In the genomic region with DNA sequence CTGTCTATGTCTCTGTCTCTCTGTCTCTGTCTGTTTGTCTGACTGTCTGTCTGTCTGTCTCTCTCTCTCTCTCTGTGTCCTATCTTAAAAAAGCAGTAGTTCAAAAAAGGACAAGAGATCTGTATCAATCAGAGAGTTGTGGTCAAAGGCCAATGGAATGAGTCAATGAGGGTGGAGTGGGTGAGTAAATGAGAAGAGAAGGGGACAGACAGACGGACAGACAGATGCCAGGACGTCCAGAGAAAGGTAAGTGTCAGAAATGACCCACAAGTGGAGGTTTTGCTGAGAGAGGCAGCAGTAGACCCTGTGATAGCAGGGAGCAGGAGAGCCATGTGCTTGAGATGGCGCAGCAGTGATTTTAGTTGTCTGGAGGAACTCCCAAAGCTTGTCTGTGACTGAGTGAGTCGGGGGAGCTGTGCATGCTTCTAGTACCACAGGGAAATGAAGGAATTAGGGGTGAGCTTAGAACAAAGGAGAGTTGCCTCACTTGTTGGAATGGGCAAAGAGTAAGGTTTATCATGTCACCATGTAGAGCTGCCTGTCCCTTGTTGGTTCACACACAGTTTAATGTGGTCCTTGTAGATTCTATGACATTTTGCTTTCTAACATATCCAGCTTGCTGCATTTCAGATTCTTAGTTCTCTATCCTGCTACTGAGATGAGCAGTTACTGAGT, we compare ENCODE assay signal across 12 mouse cellular contexts. TPM values are rescaled to one million over a fixed set of nuclear protein-coding genes. Genes with fewer than 3 reads are reported as not detected.
DNase-seq lines count a peak whose midpoint lies in the region; ATAC-seq and TF ChIP-seq lines count a peak whose summit lies in the region.
"Had no signal": no experiment of that assay in that cellular context is flagged by ENCODE, and none has a peak within 500 bp of the region (broad histone marks: within the 10 kb centered on the region; RNA-seq: fewer than 3 reads in every experiment).

No protein-coding gene starts in this region.

- ATAC-seq in intestine, embryonic 14.5 days (replicated peaks; ENCODE audit: low FRiP score, low TSS enrichment, low read depth): no peak

- H3K27me3 ChIP-seq in intestine, embryonic 14.5 days (replicated peaks; ENCODE audit: control insufficient read depth, insufficient read depth, low read length): no peaks in the 10 kb centered on the region

- no peak for TF ChIP-seq CTCF in layer of hippocampus, adult 2 months (conservative IDR thresholded peaks at IDR 0.05)

- no peak for DNase-seq in layer of hippocampus, adult 2 months (ENCODE audit: low spot score in 2 of 2)
- DNase-seq in layer of hippocampus, adult 11-12 months (ENCODE audit: low spot score): no peak
- DNase-seq in 3134 (ENCODE audit: extremely low read depth, insufficient read length, low spot score) (peak; percentile 5), 416B (ENCODE audit: low read depth) (peak; percentile 59)
- DNase-seq in intestine, embryonic 14.5 days (ENCODE audit: low spot score): no peak
- no peak for DNase-seq in gastrocnemius, postnatal 25 days
- DNase-seq in right cerebral cortex, postnatal 36 days (ENCODE audit: low spot score in 2 of 2): no peak
- no peak for DNase-seq in adrenal gland, postnatal 10 days
- DNase-seq: cerebellum, adult 9-10 months; kidney, adult 11 months had no signal

- H3K36me3 ChIP-seq in intestine, embryonic 14.5 days (ENCODE audit: control insufficient read depth, insufficient read depth, low read length): no peaks in the 10 kb centered on the region

- no peaks in the 10 kb centered on the region for H3K9me3 ChIP-seq in intestine, embryonic 14.5 days (ENCODE audit: control insufficient read depth, low read length)
- H3K9me3 ChIP-seq: forebrain, embryonic 10.5 days had no signal

- peaks cover 19% of the 10 kb centered on the region for H3K4me1 ChIP-seq in intestine, embryonic 14.5 days (replicated peaks; ENCODE audit: control insufficient read depth, insufficient read depth, low read length)

- no peak overlapping the region for H3K4me2 ChIP-seq in intestine, embryonic 14.5 days (ENCODE audit: low read length)
- H3K4me2 ChIP-seq: midbrain, embryonic 11.5 days had no signal

- 67% methylated on average over 4 of the region's 4 CpGs for WGBS in intestine, embryonic 14.5 days

- no peak overlapping the region for H3K9ac ChIP-seq in intestine, embryonic 14.5 days (ENCODE audit: low read length)

- no peak overlapping the region for H3K4me3 ChIP-seq in layer of hippocampus, adult 2 months
- H3K4me3 ChIP-seq in intestine, embryonic 14.5 days (ENCODE audit: low read depth, low read length): no peak overlapping the region
- H3K4me3 ChIP-seq: forebrain, embryonic 10.5 days had no signal

- H3K27ac ChIP-seq in layer of hippocampus, adult 2 months: peak overlapping the region; percentile 11; the same call in 1 of the 2 replicates
- H3K27ac ChIP-seq in intestine, embryonic 14.5 days (ENCODE audit: low read depth): peak overlapping the region; percentile 27; the same call in 1 of the 2 replicates
- H3K27ac ChIP-seq: forebrain, embryonic 10.5 days had no signal

RNA-seq across cellular contexts. Expression of a gene that starts 10.2 kb away (rescaled TPM):
- 10 to 100 TPM; 43.4 to 48.3 TPM for total RNA-seq in layer of hippocampus, adult 2 months (2021)
- 24.8 and 25.4 TPM in 2 replicates for polyA plus RNA-seq in intestine, embryonic 14.5 days (2014; fragmentation: Nextera tagmentation; extraction: Ambion mirVana)
- total RNA-seq in gastrocnemius, postnatal 25 days (2021): 10 to 100 TPM; 31.2 to 33.5 TPM
- total RNA-seq in adrenal gland, postnatal 10 days (2021): 10 to 100 TPM; 43.4 to 49.3 TPM

Comparison
In these comparisons a context has a peak if more than half of its experiments do, and no peak if none do; other contexts are left out.
1. DNase-seq: peak in 3134 (single experiment) and 416B (single experiment); none in layer of hippocampus, adult 2 months (0 of 2), layer of hippocampus, adult 11-12 months (single experiment), intestine, embryonic 14.5 days (single experiment), gastrocnemius, postnatal 25 days (single experiment), right cerebral cortex, postnatal 36 days (0 of 2) and adrenal gland, postnatal 10 days (single experiment).